ENCODE assay signal across 10 mouse cellular contexts in the genomic region with DNA sequence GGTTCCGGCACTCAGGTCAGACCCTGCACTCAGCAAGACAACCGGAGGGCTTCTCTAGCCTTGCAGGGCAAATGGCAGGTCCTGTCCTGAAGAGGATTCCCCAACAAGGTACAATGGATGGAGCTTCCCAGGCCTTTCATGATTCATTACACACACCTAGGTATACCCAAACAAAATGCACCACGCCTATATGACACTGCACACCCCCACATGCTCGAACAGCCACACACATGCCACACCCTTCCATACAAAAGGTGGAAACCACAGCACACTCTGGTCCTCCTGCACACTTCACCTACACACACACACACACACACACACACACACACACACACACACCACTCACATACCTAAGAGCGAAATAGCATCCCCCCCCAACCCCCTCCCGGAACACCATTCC. TPM values are rescaled to one million over a fixed set of nuclear protein-coding genes. Genes with fewer than 3 reads are reported as not detected.
DNase-seq lines count a peak whose midpoint lies in the region; ATAC-seq and TF ChIP-seq lines count a peak whose summit lies in the region.
"Had no signal": no experiment of that assay in that cellular context is flagged by ENCODE, and none has a peak within 500 bp of the region (broad histone marks: within the 10 kb centered on the region; RNA-seq: fewer than 3 reads in every experiment).

No protein-coding gene starts in this region.

- H3K4me2 ChIP-seq in lung, embryonic 14.5 days, result peak overlapping the region; percentile 90
- peak overlapping the region; percentile 89 for H3K4me2 ChIP-seq in forebrain, embryonic 11.5 days (ENCODE audit: low read depth, low read length, severe bottlenecking)
- H3K4me2 ChIP-seq in intestine, embryonic 15.5 days (replicated peaks), result peak overlapping the region; percentile 99
- peak overlapping the region; percentile 62 for H3K4me2 ChIP-seq in neural tube, embryonic 14.5 days (ENCODE audit: low read depth, low read length)

- no peaks in the 10 kb centered on the region for H3K36me3 ChIP-seq in lung, embryonic 14.5 days (ENCODE audit: insufficient read depth)
- no peaks in the 10 kb centered on the region for H3K36me3 ChIP-seq in forebrain, embryonic 11.5 days (ENCODE audit: control insufficient read depth, insufficient read depth, low read length)
- no peaks in the 10 kb centered on the region for H3K36me3 ChIP-seq in intestine, embryonic 15.5 days
- no peaks in the 10 kb centered on the region for H3K36me3 ChIP-seq in neural tube, embryonic 14.5 days (ENCODE audit: control insufficient read depth, insufficient read depth, low read length)

- H3K9me3 ChIP-seq in lung, embryonic 14.5 days (ENCODE audit: low read depth, low read length), result no peaks in the 10 kb centered on the region
- no peaks in the 10 kb centered on the region for H3K9me3 ChIP-seq in forebrain, embryonic 11.5 days (ENCODE audit: control insufficient read depth, low read length)
- H3K9me3 ChIP-seq in intestine, embryonic 15.5 days, result no peaks in the 10 kb centered on the region
- H3K9me3 ChIP-seq in neural tube, embryonic 14.5 days (ENCODE audit: control insufficient read depth, low read length), result no peaks in the 10 kb centered on the region

- 0 out of 2 replicates have a peak overlapping the region, but pooled peaks have one; percentile 40 for H3K4me3 ChIP-seq in lung, embryonic 14.5 days (ENCODE audit: low read depth, low read length)
- H3K4me3 ChIP-seq in forebrain, embryonic 11.5 days (ENCODE audit: low read depth, low read length), result no peak overlapping the region
- no peak overlapping the region for H3K4me3 ChIP-seq in intestine, embryonic 15.5 days (replicated peaks)
- no peak overlapping the region for H3K4me3 ChIP-seq in neural tube, embryonic 14.5 days (ENCODE audit: low read depth, low read length)
- H3K4me3 ChIP-seq: erythroblast, embryonic 14.5 days had no signal

- peaks cover 28% of the 10 kb centered on the region for H3K4me1 ChIP-seq in lung, embryonic 14.5 days (ENCODE audit: insufficient read depth)
- peaks cover 24% of the 10 kb centered on the region for H3K4me1 ChIP-seq in forebrain, embryonic 11.5 days (replicated peaks; ENCODE audit: control insufficient read depth, insufficient read depth, low read length)
- peaks cover 56% of the 10 kb centered on the region for H3K4me1 ChIP-seq in intestine, embryonic 15.5 days (replicated peaks)
- H3K4me1 ChIP-seq in neural tube, embryonic 14.5 days (ENCODE audit: control insufficient read depth, insufficient read depth, low read length), result peaks cover 17% of the 10 kb centered on the region; the same call in 1 of the 2 replicates

- no peak for ATAC-seq in lung, embryonic 14.5 days (ENCODE audit: insufficient read depth)
- no peak for ATAC-seq in forebrain, embryonic 11.5 days (replicated peaks; ENCODE audit: low FRiP score)
- ATAC-seq in intestine, embryonic 15.5 days, result no peak
- no peak for ATAC-seq in neural tube, embryonic 14.5 days (ENCODE audit: low read depth)

- no peak overlapping the region for H3K9ac ChIP-seq in lung, embryonic 14.5 days
- H3K9ac ChIP-seq in forebrain, embryonic 11.5 days (ENCODE audit: low read length), result no peak overlapping the region
- no peak overlapping the region for H3K9ac ChIP-seq in intestine, embryonic 15.5 days
- H3K9ac ChIP-seq in neural tube, embryonic 14.5 days (replicated peaks; ENCODE audit: low read depth, low read length), result no peak overlapping the region

- H3K27ac ChIP-seq in lung, embryonic 14.5 days (ENCODE audit: low read depth), result no peak overlapping the region
- no peak overlapping the region for H3K27ac ChIP-seq in forebrain, embryonic 11.5 days (ENCODE audit: low read depth, low read length)
- H3K27ac ChIP-seq in intestine, embryonic 15.5 days, result no peak overlapping the region
- H3K27ac ChIP-seq in neural tube, embryonic 14.5 days (ENCODE audit: low read depth, low read length), result no peak overlapping the region

- DNase-seq in lung, embryonic 14.5 days, result no peak
- no peak for DNase-seq in lung, postnatal 14 days
- no peak for DNase-seq in forebrain, embryonic 11.5 days (ENCODE audit: low spot score)
- no peak for DNase-seq in right cerebral cortex, postnatal 4 days
- no peak for DNase-seq in right cerebral cortex, postnatal 25 days
- DNase-seq in testis, postnatal 10 days (ENCODE audit: low spot score), result no peak
- DNase-seq: lung, adult 2 months had no signal

- WGBS in lung, embryonic 14.5 days, result 53% methylated on average over 6 of the region's 6 CpGs
- 64% methylated on average over 6 of the region's 6 CpGs for WGBS in forebrain, embryonic 11.5 days
- WGBS in intestine, embryonic 15.5 days, result 53% methylated on average over 6 of the region's 6 CpGs
- WGBS in neural tube, embryonic 14.5 days, result 54% methylated on average over 6 of the region's 6 CpGs

- TF ChIP-seq CTCF in lung, embryonic 14.5 days (IDR thresholded peaks at IDR 0.05; ENCODE audit: low read depth), result no peak

- H3K27me3 ChIP-seq in lung, embryonic 14.5 days (ENCODE audit: insufficient read depth, low read length), result no peaks in the 10 kb centered on the region
- peaks cover 24% of the 10 kb centered on the region for H3K27me3 ChIP-seq in forebrain, embryonic 11.5 days (ENCODE audit: control insufficient read depth, insufficient read depth, low read length)
- peaks cover 13% of the 10 kb centered on the region for H3K27me3 ChIP-seq in intestine, embryonic 15.5 days (replicated peaks)
- peaks cover 25% of the 10 kb centered on the region for H3K27me3 ChIP-seq in neural tube, embryonic 14.5 days (ENCODE audit: control insufficient read depth, insufficient read depth, low read length)

RNA-seq across cellular contexts. Expression of a gene that starts 5.4 kb away (rescaled TPM):
- polyA plus RNA-seq in lung, embryonic 14.5 days (2014; fragmentation: Nextera tagmentation; extraction: Ambion mirVana), result 6.6 TPM in 2 replicates
- polyA plus RNA-seq in forebrain, embryonic 11.5 days (2014; fragmentation: Nextera tagmentation; extraction: Ambion mirVana), result 4.0 TPM in 2 replicates
- 4.6 and 5.1 TPM in 2 replicates for polyA plus RNA-seq in intestine, embryonic 15.5 days (2015; fragmentation: Nextera tagmentation; extraction: Ambion mirVana)
- 1.7 and 1.8 TPM in 2 replicates for polyA plus RNA-seq in neural tube, embryonic 14.5 days (2014; fragmentation: Nextera tagmentation; extraction: Ambion mirVana)
- polyA plus RNA-seq: erythroblast, embryonic 14.5 days had no signal
